Mouse (Mus musculus) midbrain, embryonic 10.5 days (tissue): ENCODE measurements around the gene Cbarp. TPM values are rescaled to one million over a fixed set of nuclear protein-coding genes. Genes with fewer than 3 reads are reported as not detected.

Source experiments
- DNase-seq: peaks from one replicate; pipeline ENCODE4 v3.0.0-alpha.2; 2017; ENCODE audit warnings: low spot score
- H3K27ac ChIP-seq: fragments of 300-500 bp; sonication (generic); replicated peaks from 2 replicates; pipeline ENCODE4 v1.5.1; 2016; ENCODE audit warnings: mild to moderate bottlenecking
- H3K27me3 ChIP-seq: fragments of 300-500 bp; sonication (generic); 2 replicates; pipeline ENCODE4 v1.6.1; 2016; ENCODE audit warnings: low read depth, mild to moderate bottlenecking; ENCODE audit not compliant: poor library complexity, severe bottlenecking
- H3K36me3 ChIP-seq: fragments of 300-500 bp; sonication (generic); 2 replicates; pipeline ENCODE4 v1.6.1; 2016; ENCODE audit warnings: mild to moderate bottlenecking, moderate library complexity
- H3K4me1 ChIP-seq: fragments of 300-500 bp; sonication (generic); 2 replicates; pipeline ENCODE4 v1.6.1; 2016
- H3K4me3 ChIP-seq: fragments of 300-500 bp; sonication (generic); 2 replicates; pipeline ENCODE4 v1.5.1; 2016; ENCODE audit warnings: mild to moderate bottlenecking, moderate library complexity
- H3K9me3 ChIP-seq: fragments of 300-500 bp; sonication (generic); replicated peaks from 2 replicates; pipeline ENCODE4 v1.6.1; 2016; ENCODE audit warnings: mild to moderate bottlenecking
- WGBS: fragments of 180-500 bp; shearing (Covaris S2); methylation state at CpG from one replicate; pipeline ENCODE4 v1.1.7; 2016; 5-methylcytosine and 5-hydroxymethylcytosine counted together
- polyA plus RNA-seq: library from polyadenylated mRNA; unstranded; fragments of >200 nt; fragmentation: Nextera tagmentation; extraction: Ambion mirVana; gene quantifications from 2 replicates; pipeline ENCODE4 v1.2.1, GENCODE M21; 2016

Cbarp gene
- polyA plus RNA-seq, 1 experiment from 2014 or later = 7.8 TPM

DNA sequence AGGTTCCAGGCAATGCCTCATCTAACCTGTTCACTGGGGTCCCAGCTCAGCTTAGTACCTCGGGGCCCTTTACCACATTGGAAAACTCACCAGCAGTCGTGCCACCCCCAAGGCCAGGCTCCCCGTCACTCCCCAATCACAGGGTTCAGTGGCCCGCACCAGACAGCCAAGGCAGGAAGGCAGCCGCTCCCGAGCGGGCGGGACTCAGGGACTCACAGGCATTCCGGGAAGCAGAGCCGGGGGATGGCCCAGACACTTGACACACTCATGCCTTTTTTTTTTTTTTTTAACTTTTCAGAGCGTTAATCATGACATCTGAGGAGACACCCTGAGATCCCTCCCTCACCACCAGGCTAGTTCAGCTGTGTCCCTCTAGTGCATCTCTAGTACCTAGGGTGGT lies 39.7 kb downstream of the Cbarp start:
- Histone ChIP-seq H3K27me3 (no peaks in the 10 kb centered on the region), H3K27ac (no peak overlapping the region), H3K36me3 (no peaks in the 10 kb centered on the region), H3K9me3 (no peaks in the 10 kb centered on the region), H3K4me3 (peak overlapping the region; percentile 97), H3K4me1 (peaks cover 57% of the 10 kb centered on the region)
- WGBS = 72% methylated on average over 11 of the region's 11 CpGs
- DNase-seq = no peak

DNA sequence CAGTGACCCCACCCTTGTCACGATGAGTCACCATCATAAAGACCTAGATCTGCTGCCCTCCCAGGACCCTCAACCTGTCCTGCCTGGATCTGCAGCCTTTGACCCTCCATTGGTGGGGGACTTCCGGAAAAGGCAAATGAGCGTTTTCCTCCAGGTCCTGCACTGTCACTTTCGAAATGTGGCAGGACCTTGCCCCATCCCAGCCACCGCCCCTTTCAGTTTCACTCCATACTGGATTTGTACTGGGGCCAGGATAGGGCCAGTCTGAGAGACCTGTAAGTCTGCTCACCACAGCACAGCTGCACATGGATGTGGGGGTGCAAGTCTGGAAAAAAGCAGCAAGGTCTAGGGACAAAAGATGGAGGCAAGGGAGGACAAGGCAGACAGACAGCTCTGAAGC lies 42.0 kb downstream of the Cbarp start:
- no peaks in the 10 kb centered on the region for H3K9me3 ChIP-seq
- DNase-seq = no peak
- no peak overlapping the region for H3K27ac ChIP-seq
- H3K4me3 ChIP-seq = no peak overlapping the region
- no peaks in the 10 kb centered on the region for H3K27me3 ChIP-seq
- H3K36me3 ChIP-seq = no peaks in the 10 kb centered on the region
- H3K4me1 ChIP-seq = peaks cover 59% of the 10 kb centered on the region
- 87% methylated on average over 5 of the region's 5 CpGs for WGBS

DNA sequence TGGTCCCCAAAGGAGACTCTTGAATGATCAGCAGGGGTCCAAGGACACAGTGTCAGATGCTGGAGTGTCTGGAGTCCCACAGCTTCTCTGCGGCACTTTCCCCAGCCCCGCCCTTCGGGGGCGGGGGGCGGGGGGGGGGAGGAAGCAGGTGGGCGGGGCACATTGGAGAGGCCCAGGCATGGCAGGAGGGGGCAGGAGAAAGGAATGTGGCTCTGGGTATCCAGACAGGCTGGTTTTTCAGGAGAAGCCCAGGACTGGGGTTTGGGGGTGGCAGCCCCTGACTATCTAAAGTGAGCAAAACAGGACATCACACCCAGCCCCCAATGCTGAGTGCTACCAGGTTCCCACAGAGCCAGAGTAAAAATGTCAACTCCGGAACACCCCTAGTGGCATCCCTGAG lies 43.4 kb downstream of the Cbarp start:
- Histone ChIP-seq H3K27me3 (no peaks in the 10 kb centered on the region), H3K4me1 (peaks cover 51% of the 10 kb centered on the region), H3K4me3 (peak overlapping the region; percentile 20; the same call in 1 of the 2 replicates), H3K27ac (0 out of 2 replicates have a peak overlapping the region, but pooled peaks have one; percentile 55), H3K36me3 (no peaks in the 10 kb centered on the region), H3K9me3 (no peaks in the 10 kb centered on the region)
- 20% methylated on average over 6 of the region's 7 CpGs for WGBS
- DNase-seq = no peak

DNA sequence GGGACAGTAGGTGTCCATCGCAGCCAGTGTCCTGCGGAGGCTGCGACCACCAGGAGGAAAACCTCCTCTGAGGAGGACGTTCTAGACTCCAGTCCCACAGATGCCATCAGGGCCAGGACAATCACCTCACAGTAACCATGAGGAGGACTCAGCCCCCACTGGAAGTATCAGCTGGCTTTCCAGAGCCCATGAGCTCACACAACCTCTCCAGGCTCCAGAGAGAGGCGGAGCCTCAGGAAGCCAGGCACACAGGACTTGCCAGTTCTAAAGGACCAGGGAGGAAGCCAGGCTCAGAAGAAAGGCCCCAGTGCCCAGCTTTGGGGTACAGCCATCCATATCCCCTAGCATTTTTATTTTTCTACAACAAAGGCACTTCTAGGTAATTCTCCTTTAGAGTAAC lies 45.1 kb downstream of the Cbarp start:
- Histone ChIP-seq H3K27ac (no peak overlapping the region), H3K27me3 (no peaks in the 10 kb centered on the region), H3K4me1 (peaks cover 33% of the 10 kb centered on the region), H3K4me3 (no peak overlapping the region), H3K9me3 (no peaks in the 10 kb centered on the region), H3K36me3 (0 out of 2 replicates have a peak, but pooled peaks cover 1% of the 10 kb centered on the region)
- no peak for DNase-seq
- WGBS = 79% methylated on average over 5 of the region's 5 CpGs

DNA sequence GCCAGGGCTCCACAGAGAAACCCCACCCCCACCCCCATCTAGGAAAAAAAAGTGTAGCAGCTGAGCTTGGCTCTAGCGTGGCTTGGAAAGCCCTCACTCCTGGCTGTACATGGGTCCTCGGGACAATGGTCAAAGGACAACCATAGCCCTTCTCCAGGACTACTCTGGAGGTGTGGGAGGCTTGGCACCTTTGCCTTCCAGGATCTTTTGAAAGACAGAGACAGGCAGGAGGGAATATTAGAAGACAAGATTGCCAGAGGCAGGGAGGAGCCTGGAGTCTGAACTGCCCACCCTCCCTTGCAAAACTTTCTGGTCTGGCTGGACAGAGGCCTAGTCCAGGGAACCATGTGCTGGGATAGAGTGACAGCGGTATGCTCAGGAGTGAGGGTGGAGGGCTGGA lies 46.0 kb downstream of the Cbarp start:
- no peak overlapping the region for H3K4me3 ChIP-seq
- H3K36me3 ChIP-seq = 0 out of 2 replicates have a peak, but pooled peaks cover 4% of the 10 kb centered on the region
- H3K4me1 ChIP-seq = peaks cover 30% of the 10 kb centered on the region
- no peaks in the 10 kb centered on the region for H3K27me3 ChIP-seq
- H3K9me3 ChIP-seq = no peaks in the 10 kb centered on the region
- WGBS = 85% methylated on average over 3 of the region's 3 CpGs
- H3K27ac ChIP-seq = no peak overlapping the region
- no peak for DNase-seq

DNA sequence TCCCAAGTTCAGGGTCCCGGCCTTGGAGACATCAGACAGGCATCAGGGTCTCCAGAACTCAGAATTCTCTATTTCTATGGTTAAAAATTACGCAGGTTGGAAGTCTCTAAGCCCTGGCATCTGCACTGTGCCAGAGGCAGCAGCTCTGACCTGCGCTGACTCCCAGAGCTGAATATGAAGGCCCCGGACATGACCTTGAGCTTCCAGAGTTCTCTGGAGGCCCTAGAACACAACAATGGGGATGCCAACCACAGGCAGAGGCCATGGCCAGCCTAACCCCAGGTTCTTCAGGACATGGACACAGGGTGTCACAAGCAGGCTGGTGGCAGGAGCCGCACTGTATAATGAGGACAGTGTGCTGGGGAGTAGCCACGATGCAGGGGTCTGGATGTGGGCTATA lies 46.5 kb downstream of the Cbarp start:
- Histone ChIP-seq H3K36me3 (0 out of 2 replicates have a peak, but pooled peaks cover 4% of the 10 kb centered on the region), H3K27me3 (no peaks in the 10 kb centered on the region), H3K9me3 (no peaks in the 10 kb centered on the region), H3K27ac (no peak overlapping the region), H3K4me1 (peaks cover 27% of the 10 kb centered on the region), H3K4me3 (no peak overlapping the region)
- WGBS = 90% methylated on average over 6 of the region's 6 CpGs
- no peak for DNase-seq

DNA sequence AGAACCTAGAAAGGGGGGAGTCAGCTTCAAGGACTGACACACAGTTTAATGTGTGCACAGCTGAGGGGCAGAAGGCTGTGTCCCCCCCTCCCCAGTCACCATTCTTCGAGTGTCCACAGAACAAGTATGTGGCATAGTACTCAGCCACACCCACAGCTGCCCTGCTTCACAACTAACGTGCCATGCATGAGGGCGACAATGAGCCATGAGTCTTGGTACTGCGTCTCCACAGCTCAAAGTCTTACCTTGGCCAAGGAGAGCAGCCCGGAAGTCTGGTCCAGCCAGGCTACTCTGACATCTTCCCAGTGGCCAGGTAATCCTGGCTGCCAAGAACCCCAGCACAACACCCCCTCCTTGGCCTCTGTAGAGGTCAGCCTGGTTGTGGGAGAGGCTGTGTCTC lies 47.9 kb downstream of the Cbarp start:
- Histone ChIP-seq H3K9me3 (no peaks in the 10 kb centered on the region), H3K36me3 (0 out of 2 replicates have a peak, but pooled peaks cover 4% of the 10 kb centered on the region), H3K27ac (no peak overlapping the region; the same call in 1 of the 2 replicates), H3K4me1 (peaks cover 15% of the 10 kb centered on the region), H3K27me3 (no peaks in the 10 kb centered on the region), H3K4me3 (no peak overlapping the region)
- WGBS = 82% methylated on average over 5 of the region's 5 CpGs
- DNase-seq = no peak

DNA sequence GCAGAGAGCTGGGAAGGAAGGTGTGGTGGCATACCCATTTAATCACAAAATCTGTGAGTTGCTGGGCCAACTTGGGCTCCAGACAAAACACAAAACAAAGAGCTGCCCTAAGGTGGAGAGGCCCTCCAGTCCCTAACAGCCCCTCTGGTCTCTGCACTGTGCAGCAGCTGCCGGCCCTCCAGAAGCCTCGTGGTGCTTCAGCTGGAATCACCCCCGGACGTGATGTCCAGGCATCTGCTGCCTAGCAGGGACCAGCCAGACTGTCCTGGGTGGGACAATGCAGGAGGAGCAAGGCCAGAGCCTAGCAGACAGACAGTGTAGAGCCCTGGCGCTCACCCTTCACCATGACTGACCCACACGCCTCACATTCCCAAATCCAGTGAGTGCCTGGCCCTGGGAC lies 49.1 kb downstream of the Cbarp start:
- WGBS = 93% methylated on average over 6 of the region's 6 CpGs

DNA sequence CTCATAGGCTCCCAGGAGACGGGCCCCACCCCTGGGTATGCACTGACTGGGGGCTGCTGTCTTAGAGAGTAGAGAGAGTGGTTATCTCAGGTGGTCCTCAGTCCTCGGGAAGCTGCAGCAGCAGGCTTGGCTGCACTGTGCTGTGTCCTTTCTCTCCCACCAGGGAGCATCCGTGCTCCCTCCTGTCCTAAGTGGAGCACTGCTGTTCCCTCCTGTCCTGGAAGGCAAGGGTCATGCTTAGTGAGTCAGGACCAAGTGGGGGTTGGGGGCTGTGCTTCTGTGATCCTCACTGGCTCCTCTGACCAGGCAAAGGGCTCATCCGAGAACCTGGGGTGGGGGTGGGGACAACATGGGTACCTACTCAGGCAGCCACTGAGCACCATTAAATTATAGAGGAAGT lies 51.5 kb downstream of the Cbarp start:
- H3K4me3 ChIP-seq = no peak overlapping the region
- peaks cover 22% of the 10 kb centered on the region for H3K36me3 ChIP-seq
- no peak for DNase-seq
- H3K4me1 ChIP-seq = 0 out of 2 replicates have a peak, but pooled peaks cover 3% of the 10 kb centered on the region
- no peaks in the 10 kb centered on the region for H3K9me3 ChIP-seq
- WGBS = 58% methylated on average over 4 of the region's 4 CpGs
- no peaks in the 10 kb centered on the region for H3K27me3 ChIP-seq
- no peak overlapping the region for H3K27ac ChIP-seq

More for the DNA sequence above, 49.1 kb downstream of the Cbarp start:
- Histone ChIP-seq H3K27ac (no peak overlapping the region), H3K36me3 (0 out of 2 replicates have a peak, but pooled peaks cover 4% of the 10 kb centered on the region), H3K4me3 (no peak overlapping the region), H3K9me3 (no peaks in the 10 kb centered on the region), H3K27me3 (no peaks in the 10 kb centered on the region), H3K4me1 (0 out of 2 replicates have a peak, but pooled peaks cover 6% of the 10 kb centered on the region)
- DNase-seq = no peak

DNA sequence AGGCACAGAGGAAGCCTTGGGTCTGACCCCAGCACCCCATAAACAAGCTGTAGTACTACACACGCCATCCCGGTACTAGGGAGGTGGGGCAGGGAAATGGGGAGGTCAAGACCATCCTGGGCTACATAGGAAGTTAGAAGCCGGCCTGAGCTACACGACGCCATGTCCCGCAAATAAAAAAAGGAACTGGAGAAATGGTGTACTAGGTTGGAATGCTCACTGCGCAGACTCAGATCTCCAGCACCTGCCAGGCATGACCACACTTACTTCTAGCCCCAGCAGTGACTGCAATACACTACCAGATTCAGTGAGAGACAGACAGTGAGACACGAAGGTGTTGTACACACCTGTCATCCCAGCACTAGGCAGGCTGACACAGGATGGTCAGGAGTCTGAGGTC lies 53.2 kb downstream of the Cbarp start:
- Histone ChIP-seq H3K27ac (no peak overlapping the region), H3K9me3 (no peaks in the 10 kb centered on the region), H3K27me3 (no peaks in the 10 kb centered on the region), H3K4me3 (no peak overlapping the region), H3K36me3 (peaks cover 39% of the 10 kb centered on the region), H3K4me1 (0 out of 2 replicates have a peak, but pooled peaks cover 3% of the 10 kb centered on the region)
- 93% methylated on average over 8 of the region's 8 CpGs for WGBS
- DNase-seq = no peak

DNA sequence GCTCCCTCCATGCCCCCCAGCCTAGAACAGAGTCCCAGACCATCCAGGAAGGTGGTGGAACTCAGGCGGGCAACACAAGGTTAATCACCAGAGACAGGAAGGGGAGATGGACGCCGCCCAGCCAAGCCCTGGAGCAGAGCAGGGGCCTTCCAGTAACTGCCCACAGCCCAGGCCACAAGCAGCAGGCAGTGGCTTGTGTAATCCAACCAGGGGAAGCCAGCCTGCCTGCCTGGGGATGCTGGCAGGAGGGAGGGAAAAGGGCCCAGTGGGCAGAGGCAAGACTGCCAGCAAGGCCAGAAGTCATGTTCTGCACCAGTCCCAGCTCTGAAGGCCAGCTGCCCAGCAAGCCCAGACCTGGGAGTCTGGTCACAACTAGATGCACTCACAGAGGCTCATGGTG lies 53.8 kb downstream of the Cbarp start:
- Histone ChIP-seq H3K4me3 (no peak overlapping the region), H3K36me3 (peaks cover 45% of the 10 kb centered on the region), H3K27ac (no peak overlapping the region), H3K27me3 (no peaks in the 10 kb centered on the region), H3K9me3 (no peaks in the 10 kb centered on the region), H3K4me1 (0 out of 2 replicates have a peak, but pooled peaks cover 3% of the 10 kb centered on the region)
- DNase-seq = no peak
- WGBS = 85% methylated on average over 3 of the region's 3 CpGs

DNA sequence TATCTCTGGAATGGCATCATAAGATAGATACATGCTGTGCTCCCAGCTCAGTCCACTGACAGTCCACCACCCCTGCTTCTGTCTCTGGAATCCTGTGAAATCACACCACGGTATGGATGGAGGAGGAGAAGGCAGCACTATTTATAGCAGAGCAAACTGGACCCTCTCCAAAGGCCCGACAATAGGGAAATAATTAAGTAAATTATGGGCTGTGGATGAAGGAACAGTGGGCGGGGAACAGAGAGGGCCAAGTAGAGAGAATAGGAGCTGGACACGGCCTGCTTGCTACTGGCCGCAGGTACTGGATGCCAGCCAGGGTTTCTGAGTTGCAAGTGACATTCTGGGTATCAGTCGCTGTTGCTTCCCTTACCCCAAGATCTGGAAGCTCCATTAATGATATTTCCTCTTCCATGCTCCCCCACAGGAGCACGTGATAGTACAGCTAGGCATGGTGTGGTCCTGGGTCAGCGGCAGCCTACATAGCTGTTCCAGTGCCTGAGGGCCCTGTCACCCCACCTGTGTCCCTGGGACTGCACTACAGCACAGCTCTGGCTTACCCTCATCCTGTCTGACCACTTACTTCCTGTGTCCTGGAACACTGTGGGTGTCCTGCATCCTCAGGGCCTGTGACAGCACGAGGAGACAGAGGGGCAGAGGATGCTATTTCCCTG lies 55.7 kb downstream of the Cbarp start:
- peaks cover 60% of the 10 kb centered on the region for H3K36me3 ChIP-seq
- H3K4me3 ChIP-seq = no peak overlapping the region
- no peaks in the 10 kb centered on the region for H3K27me3 ChIP-seq
- H3K4me1 ChIP-seq = 0 out of 2 replicates have a peak, but pooled peaks cover 5% of the 10 kb centered on the region
- no peak for DNase-seq
- WGBS = 87% methylated on average over 9 of the region's 9 CpGs
- H3K27ac ChIP-seq = no peak overlapping the region
- H3K9me3 ChIP-seq = no peaks in the 10 kb centered on the region

DNA sequence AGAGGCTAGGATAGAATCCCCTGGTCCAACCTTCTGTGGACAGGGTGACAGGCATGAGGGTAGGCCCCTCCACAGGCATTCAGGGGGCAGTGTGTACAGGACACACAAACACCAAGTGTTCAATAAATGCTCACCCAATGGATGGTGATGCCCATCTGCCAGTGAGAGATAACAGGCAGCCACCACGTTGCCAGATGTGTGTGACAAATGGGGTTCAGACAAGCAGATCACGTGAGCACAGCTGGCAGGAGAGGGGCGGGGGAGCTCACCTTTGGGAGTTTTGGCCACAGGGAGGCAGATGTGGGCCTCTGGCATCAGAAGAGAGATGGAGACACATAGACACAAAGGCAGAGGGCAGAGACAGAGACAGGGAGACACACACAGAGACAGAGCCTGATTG lies 59.6 kb downstream of the Cbarp start:
- no peak for DNase-seq
- Histone ChIP-seq H3K4me3 (no peak overlapping the region), H3K4me1 (peaks cover 8% of the 10 kb centered on the region; the same call in 1 of the 2 replicates), H3K27ac (no peak overlapping the region), H3K36me3 (peaks cover 72% of the 10 kb centered on the region), H3K27me3 (no peaks in the 10 kb centered on the region), H3K9me3 (no peaks in the 10 kb centered on the region)
- WGBS = 84% methylated on average over 3 of the region's 3 CpGs
